Mouse (Mus musculus) hindbrain, embryonic 15.5 days (tissue): ENCODE results near the gene Mdga2. TPM values are rescaled to one million over a fixed set of nuclear protein-coding genes. Genes with fewer than 3 reads are reported as not detected.
A peak's percentile ranks its signal among the peaks of the same experiment; 100 is the strongest.

ENCODE experiments used
- ATAC-seq: fragments of 200-750 bp; cut with Nextera tagmentation; 2 replicates; pipeline ENCODE4 v1.8.0; 2017; ENCODE audit warnings: low read depth, moderate number of reproducible peaks, moderate TSS enrichment; ENCODE audit not compliant: low FRiP score
- H3K27ac ChIP-seq: fragments of 300-500 bp; sonication (generic); replicated peaks from 2 replicates; pipeline ENCODE4 v1.5.1; 2015; ENCODE audit warnings: mild to moderate bottlenecking, inconsistent platforms
- H3K27me3 ChIP-seq: fragments of 300-500 bp; sonication (generic); 2 replicates; pipeline ENCODE4 v1.6.1; 2015; ENCODE audit warnings: control low read depth, inconsistent platforms
- H3K36me3 ChIP-seq: fragments of 300-500 bp; sonication (generic); 2 replicates; pipeline ENCODE4 v1.6.1; 2015; ENCODE audit warnings: control low read depth, inconsistent platforms
- H3K4me1 ChIP-seq: fragments of 300-500 bp; sonication (generic); replicated peaks from 2 replicates; pipeline ENCODE4 v1.6.1; 2015; ENCODE audit warnings: control low read depth, inconsistent platforms
- H3K4me2 ChIP-seq: fragments of 300-500 bp; sonication (generic); 2 replicates; pipeline ENCODE4 v1.6.1; 2015; ENCODE audit warnings: moderate library complexity, mild to moderate bottlenecking, inconsistent platforms
- H3K4me3 ChIP-seq: fragments of 300-500 bp; sonication (generic); 2 replicates; pipeline ENCODE4 v1.5.1; 2015; ENCODE audit warnings: mild to moderate bottlenecking, inconsistent platforms
- H3K9ac ChIP-seq: fragments of 300-500 bp; sonication (generic); 2 replicates; pipeline ENCODE4 v1.6.1; 2015; ENCODE audit warnings: inconsistent platforms
- H3K9me3 ChIP-seq: fragments of 300-500 bp; sonication (generic); 2 replicates; pipeline ENCODE4 v1.6.1; 2016; ENCODE audit warnings: control low read depth, inconsistent platforms
- WGBS: fragments of 180-500 bp; shearing (Covaris S2); methylation state at CpG from one replicate; pipeline ENCODE4 v1.1.7; 2015; 5-methylcytosine and 5-hydroxymethylcytosine counted together
- polyA plus RNA-seq: library from polyadenylated mRNA; unstranded; fragments of >200 nt; fragmentation: Nextera tagmentation; extraction: Ambion mirVana; gene quantifications from 2 replicates; pipeline ENCODE4 v1.2.1, GENCODE M21; 2015

The Mdga2 gene
- polyA plus RNA-seq, 1 experiment from 2014 or later: 35.5 TPM

- Histone ChIP-seq H3K9ac (no peak overlapping the region), H3K27ac (no peak overlapping the region), H3K4me1 (no peaks in the 10 kb centered on the region), H3K36me3 (no peaks in the 10 kb centered on the region), H3K4me3 (no peak overlapping the region), H3K9me3 (no peaks in the 10 kb centered on the region), H3K4me2 (no peak overlapping the region), H3K27me3 (no peaks in the 10 kb centered on the region)
- no peak for ATAC-seq
- WGBS: 95% methylated on average over 3 of the region's 3 CpGs
Observed at GRCm38 (mm10) chr12:67141605-67142004, 80.7 kb downstream of the Mdga2 start.

GRCm38 (mm10) chr12:67140131-67140530, 82.2 kb downstream of the Mdga2 start:
- ATAC-seq: no peak
- H3K9me3 ChIP-seq: no peaks in the 10 kb centered on the region
- no peak overlapping the region for H3K4me2 ChIP-seq
- no peaks in the 10 kb centered on the region for H3K27me3 ChIP-seq
- no peak overlapping the region for H3K27ac ChIP-seq
- 91% methylated on average over 3 of the region's 3 CpGs for WGBS
- H3K9ac ChIP-seq: no peak overlapping the region
- H3K4me3 ChIP-seq: no peak overlapping the region
- no peaks in the 10 kb centered on the region for H3K4me1 ChIP-seq
- H3K36me3 ChIP-seq: no peaks in the 10 kb centered on the region

- H3K27me3 ChIP-seq: no peaks in the 10 kb centered on the region
- no peak for ATAC-seq
- H3K9ac ChIP-seq: no peak overlapping the region
- H3K27ac ChIP-seq: no peak overlapping the region
- 80% methylated on average over 2 of the region's 2 CpGs for WGBS
- no peak overlapping the region for H3K4me2 ChIP-seq
- no peaks in the 10 kb centered on the region for H3K4me1 ChIP-seq
- no peak overlapping the region for H3K4me3 ChIP-seq
- H3K9me3 ChIP-seq: no peaks in the 10 kb centered on the region
- no peaks in the 10 kb centered on the region for H3K36me3 ChIP-seq
Observed at GRCm38 (mm10) chr12:67127457-67127856, 94.9 kb downstream of the Mdga2 start.

GRCm38 (mm10) chr12:67123874-67124273, 98.5 kb downstream of the Mdga2 start:
- H3K9ac ChIP-seq: no peak overlapping the region
- no peak overlapping the region for H3K27ac ChIP-seq
- no peak overlapping the region for H3K4me2 ChIP-seq
- no peak overlapping the region for H3K4me3 ChIP-seq
- H3K9me3 ChIP-seq: no peaks in the 10 kb centered on the region
- no peaks in the 10 kb centered on the region for H3K36me3 ChIP-seq
- no peak for ATAC-seq
- H3K27me3 ChIP-seq: no peaks in the 10 kb centered on the region
- H3K4me1 ChIP-seq: no peaks in the 10 kb centered on the region
- 53% methylated on average over 3 of the region's 3 CpGs for WGBS

GRCm38 (mm10) chr12:67118652-67119515, 103.5 kb downstream of the Mdga2 start:
- 76% methylated on average over 6 of the region's 6 CpGs for WGBS
- no peaks in the 10 kb centered on the region for H3K9me3 ChIP-seq
- H3K4me1 ChIP-seq: no peaks in the 10 kb centered on the region
- H3K36me3 ChIP-seq: no peaks in the 10 kb centered on the region
- no peak overlapping the region for H3K4me2 ChIP-seq
- H3K27me3 ChIP-seq: no peaks in the 10 kb centered on the region
- no peak overlapping the region for H3K9ac ChIP-seq
- no peak for ATAC-seq
- no peak overlapping the region for H3K27ac ChIP-seq
- no peak overlapping the region for H3K4me3 ChIP-seq

- ATAC-seq: no peak
- Histone ChIP-seq H3K9me3 (no peaks in the 10 kb centered on the region), H3K27ac (no peak overlapping the region), H3K4me1 (no peaks in the 10 kb centered on the region), H3K9ac (no peak overlapping the region), H3K4me3 (no peak overlapping the region), H3K27me3 (no peaks in the 10 kb centered on the region), H3K4me2 (no peak overlapping the region), H3K36me3 (no peaks in the 10 kb centered on the region)
- 77% methylated on average over 3 of the region's 3 CpGs for WGBS
Observed at GRCm38 (mm10) chr12:67104171-67104570, 118.2 kb downstream of the Mdga2 start.

- Histone ChIP-seq H3K9ac (no peak overlapping the region), H3K4me3 (no peak overlapping the region), H3K36me3 (no peaks in the 10 kb centered on the region), H3K9me3 (no peaks in the 10 kb centered on the region), H3K27ac (no peak overlapping the region), H3K27me3 (no peaks in the 10 kb centered on the region), H3K4me2 (no peak overlapping the region), H3K4me1 (no peaks in the 10 kb centered on the region)
- no peak for ATAC-seq
Observed at GRCm38 (mm10) chr12:67094414-67094813, 127.9 kb downstream of the Mdga2 start.

GRCm38 (mm10) chr12:67090420-67090965, 131.9 kb downstream of the Mdga2 start:
- no peaks in the 10 kb centered on the region for H3K36me3 ChIP-seq
- 39% methylated on average over 2 of the region's 2 CpGs for WGBS
- no peaks in the 10 kb centered on the region for H3K4me1 ChIP-seq
- no peaks in the 10 kb centered on the region for H3K27me3 ChIP-seq
- no peak overlapping the region for H3K4me3 ChIP-seq
- no peak for ATAC-seq
- H3K4me2 ChIP-seq: no peak overlapping the region
- no peak overlapping the region for H3K9ac ChIP-seq
- no peaks in the 10 kb centered on the region for H3K9me3 ChIP-seq
- no peak overlapping the region for H3K27ac ChIP-seq

GRCm38 (mm10) chr12:67059136-67060014, 163.0 kb downstream of the Mdga2 start:
- Histone ChIP-seq H3K27ac (no peak overlapping the region), H3K27me3 (no peaks in the 10 kb centered on the region), H3K9ac (no peak overlapping the region), H3K4me3 (no peak overlapping the region), H3K4me1 (no peaks in the 10 kb centered on the region), H3K36me3 (no peaks in the 10 kb centered on the region), H3K4me2 (no peak overlapping the region), H3K9me3 (peaks cover 3% of the 10 kb centered on the region; the same call in 1 of the 2 replicates)
- peak; percentile 97 for ATAC-seq
- 63% methylated on average over 19 of the region's 19 CpGs for WGBS

GRCm38 (mm10) chr12:67056621-67057020, 165.7 kb downstream of the Mdga2 start:
- no peak for ATAC-seq
- Histone ChIP-seq H3K4me3 (no peak overlapping the region), H3K27me3 (no peaks in the 10 kb centered on the region), H3K4me1 (no peaks in the 10 kb centered on the region), H3K36me3 (no peaks in the 10 kb centered on the region), H3K9me3 (peaks cover 3% of the 10 kb centered on the region; the same call in 1 of the 2 replicates), H3K4me2 (no peak overlapping the region), H3K9ac (no peak overlapping the region), H3K27ac (no peak overlapping the region)
- 91% methylated on average over 3 of the region's 3 CpGs for WGBS

- WGBS: 54% methylated on average over 8 of the region's 8 CpGs
- no peak overlapping the region for H3K4me3 ChIP-seq
- H3K27ac ChIP-seq: no peak overlapping the region; the same call in 1 of the 2 replicates
- no peaks in the 10 kb centered on the region for H3K9me3 ChIP-seq
- no peaks in the 10 kb centered on the region for H3K36me3 ChIP-seq
- H3K9ac ChIP-seq: no peak overlapping the region
- H3K4me2 ChIP-seq: no peak overlapping the region
- ATAC-seq: peak; percentile 68; the same call in 1 of the 2 replicates
- H3K4me1 ChIP-seq: 0 out of 2 replicates have a peak, but pooled peaks cover 3% of the 10 kb centered on the region
- H3K27me3 ChIP-seq: no peaks in the 10 kb centered on the region
Observed at GRCm38 (mm10) chr12:67045099-67045750, 177.1 kb downstream of the Mdga2 start.
